Mouse (Mus musculus): ENCODE measurements around the gene Ndufs5.

Gene Ndufs5

DNA sequence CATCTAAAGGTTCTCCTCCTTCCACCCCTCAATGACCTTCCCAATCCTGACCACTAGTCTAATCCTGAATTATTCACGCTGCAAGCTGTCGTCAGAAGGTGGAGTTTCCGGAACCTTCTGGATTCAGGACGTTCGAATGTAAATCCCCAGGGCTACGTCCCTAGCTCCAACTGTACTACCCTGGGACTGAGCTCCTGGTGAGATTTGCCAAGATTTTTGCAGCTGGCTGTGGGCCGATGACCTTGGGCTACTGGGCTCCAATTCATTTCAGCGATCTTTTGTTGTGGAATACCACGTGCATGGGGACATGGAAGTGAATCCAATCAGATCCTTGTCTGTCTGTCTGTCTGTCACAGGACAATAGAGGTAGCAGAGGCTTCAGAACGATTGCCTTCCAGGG lies 27.7 kb downstream of the Ndufs5 start:
- intact Hi-C loops (cut with DNase I), result no loop called here

- intact Hi-C loops (cut with DNase I), result no loop called here
Measured at GRCm38 (mm10) chr4:123687025-123687781, 30.8 kb downstream of the Ndufs5 start.

- intact Hi-C loops (cut with DNase I), result no loop called here
Measured at GRCm38 (mm10) chr4:123686368-123687024, 31.5 kb downstream of the Ndufs5 start.

GRCm38 (mm10) chr4:123685506-123686242 lies 32.3 kb downstream of the Ndufs5 start:
- intact Hi-C loops (cut with DNase I), result no loop called here

GRCm38 (mm10) chr4:123685046-123685445 lies 33.0 kb downstream of the Ndufs5 start:
- intact Hi-C loops (cut with DNase I), result no loop called here

- intact Hi-C loops (cut with DNase I), result no loop called here
Measured at GRCm38 (mm10) chr4:123684260-123684659, 33.7 kb downstream of the Ndufs5 start, which contains the start of gene Macf1. Gene Macf1 (minus strand): TSS chr4:123684360.

DNA sequence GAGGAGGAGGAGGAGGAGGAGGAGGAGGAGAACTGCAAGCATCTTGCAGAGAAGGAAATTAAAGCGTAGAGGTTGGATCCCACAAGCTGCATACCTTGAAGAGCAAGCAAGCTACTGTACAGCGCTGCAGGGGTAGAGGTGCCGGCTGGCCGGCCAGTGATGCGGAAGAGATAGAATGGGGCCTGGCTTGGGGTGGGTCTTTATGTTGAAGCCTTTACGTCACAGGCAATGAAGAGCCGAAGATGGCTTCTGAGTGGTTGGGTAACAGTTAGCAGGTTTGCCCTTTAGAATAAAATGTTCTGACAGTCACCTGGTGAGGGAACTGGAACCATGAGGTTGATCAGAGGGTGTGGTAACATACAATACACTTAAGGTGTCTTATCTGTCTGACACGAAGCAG lies 35.7 kb downstream of the Ndufs5 start:
- intact Hi-C loops (cut with DNase I), result no loop called here

DNA sequence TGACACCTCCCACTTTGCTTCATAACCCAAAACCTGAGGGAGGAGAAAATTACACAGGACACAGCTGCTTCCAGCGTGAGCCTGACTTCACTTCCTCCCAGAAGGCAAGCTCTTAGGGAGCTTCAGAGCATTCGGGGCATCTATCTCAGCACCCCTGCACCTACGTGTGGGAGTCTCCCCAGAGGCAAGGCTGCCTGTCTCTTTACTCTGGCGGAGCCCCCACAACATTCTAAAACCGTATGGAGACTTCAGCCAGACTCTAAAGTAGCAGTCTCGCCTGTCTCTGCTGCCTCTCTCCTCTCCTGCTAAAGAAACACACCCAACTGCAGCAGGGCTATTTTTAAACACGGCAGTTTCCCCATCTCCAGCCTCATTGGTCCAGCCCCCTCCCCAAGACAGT lies 37.0 kb downstream of the Ndufs5 start:
- intact Hi-C loops (cut with DNase I), result no loop called here

- intact Hi-C loops (cut with DNase I), result no loop called here
Measured at GRCm38 (mm10) chr4:123677060-123677804, 40.8 kb downstream of the Ndufs5 start.

DNA sequence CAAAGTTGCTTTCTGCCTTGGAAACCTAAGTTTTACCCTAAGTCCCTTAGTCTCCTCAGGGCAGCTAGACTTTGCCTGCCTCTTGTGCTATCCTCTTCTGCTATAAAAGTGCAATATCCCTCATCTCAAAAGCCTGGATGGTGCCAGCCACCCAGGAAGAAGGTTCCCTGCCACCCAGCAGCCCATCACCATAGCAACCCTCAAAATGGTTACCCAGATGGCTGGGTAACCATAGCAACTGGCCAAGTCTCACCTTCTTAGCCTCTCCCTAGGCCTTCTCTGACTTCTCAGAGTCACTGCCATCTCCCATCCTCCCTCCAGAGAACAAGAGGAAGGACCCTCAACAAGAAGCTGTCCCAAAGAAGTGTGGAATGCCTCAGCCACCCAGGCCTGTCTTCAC lies 47.4 kb downstream of the Ndufs5 start:
- intact Hi-C loops (cut with DNase I), result no loop called here

- intact Hi-C loops (cut with DNase I), result loop anchor here (5.0 kb wide), 1 partner anchor 132 kb away; no protein-coding TSS in a partner anchor
Measured at GRCm38 (mm10) chr4:123669696-123670095, 48.3 kb downstream of the Ndufs5 start.

- intact Hi-C loops (cut with DNase I), result loop anchor here (1.0 to 5.0 kb wide), 3 partner anchors 35 to 130 kb away; no protein-coding TSS in a partner anchor
Measured at GRCm38 (mm10) chr4:123667260-123667867, 50.6 kb downstream of the Ndufs5 start.

DNA sequence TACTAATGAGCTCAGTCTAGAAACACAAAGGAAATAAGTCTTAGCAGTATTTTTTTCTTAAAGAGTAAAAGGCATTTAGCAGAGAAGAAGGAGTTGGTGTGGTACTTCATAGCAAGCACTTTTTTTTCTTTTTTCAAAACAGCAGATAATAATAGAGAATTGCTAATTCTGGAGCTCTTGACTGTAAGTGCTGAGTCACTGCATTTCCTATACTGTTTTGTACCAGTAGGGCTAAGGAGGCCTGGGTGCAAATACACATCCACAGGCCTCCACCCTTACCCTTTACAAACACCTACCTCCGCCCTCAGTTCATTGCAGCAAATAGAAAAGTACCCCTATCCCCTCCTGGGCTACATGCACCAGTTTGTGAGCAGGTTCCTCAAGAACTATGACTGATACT lies 51.5 kb downstream of the Ndufs5 start:
- intact Hi-C loops (cut with DNase I), result loop anchor here (2.0 to 5.0 kb wide), 2 partner anchors 34 to 129 kb away; no protein-coding TSS in a partner anchor

DNA sequence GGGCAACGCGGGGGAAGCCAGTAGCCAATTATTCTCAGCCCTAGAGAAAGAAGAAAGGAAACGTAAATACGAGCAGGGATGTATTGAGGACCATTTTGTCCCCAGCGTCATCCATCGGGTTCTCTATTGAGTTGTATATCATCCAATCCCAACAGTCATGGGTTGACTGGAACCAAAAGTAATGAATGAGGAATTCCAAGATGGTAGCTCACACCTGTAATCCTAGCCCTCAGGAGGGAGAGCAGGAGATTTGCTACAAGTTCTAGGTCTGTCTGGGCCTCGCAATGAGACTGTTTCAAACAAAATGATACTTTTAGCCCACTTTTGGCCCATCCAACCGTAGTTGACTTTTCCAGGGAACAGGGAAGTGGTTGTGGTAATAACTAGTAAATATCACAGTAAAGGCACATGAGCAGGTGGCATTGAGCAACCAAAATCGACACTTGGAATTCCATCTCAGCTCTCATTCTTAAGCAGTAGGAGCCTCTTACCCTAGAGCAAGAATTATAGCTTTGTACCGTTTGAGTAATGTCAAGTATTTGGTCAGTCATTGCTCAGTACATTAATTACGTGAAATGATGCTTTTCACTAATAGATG lies 52.2 kb downstream of the Ndufs5 start:
- intact Hi-C loops (cut with DNase I), result loop anchor here (2.0 to 5.0 kb wide), 2 partner anchors 33 to 128 kb away; no protein-coding TSS in a partner anchor

DNA sequence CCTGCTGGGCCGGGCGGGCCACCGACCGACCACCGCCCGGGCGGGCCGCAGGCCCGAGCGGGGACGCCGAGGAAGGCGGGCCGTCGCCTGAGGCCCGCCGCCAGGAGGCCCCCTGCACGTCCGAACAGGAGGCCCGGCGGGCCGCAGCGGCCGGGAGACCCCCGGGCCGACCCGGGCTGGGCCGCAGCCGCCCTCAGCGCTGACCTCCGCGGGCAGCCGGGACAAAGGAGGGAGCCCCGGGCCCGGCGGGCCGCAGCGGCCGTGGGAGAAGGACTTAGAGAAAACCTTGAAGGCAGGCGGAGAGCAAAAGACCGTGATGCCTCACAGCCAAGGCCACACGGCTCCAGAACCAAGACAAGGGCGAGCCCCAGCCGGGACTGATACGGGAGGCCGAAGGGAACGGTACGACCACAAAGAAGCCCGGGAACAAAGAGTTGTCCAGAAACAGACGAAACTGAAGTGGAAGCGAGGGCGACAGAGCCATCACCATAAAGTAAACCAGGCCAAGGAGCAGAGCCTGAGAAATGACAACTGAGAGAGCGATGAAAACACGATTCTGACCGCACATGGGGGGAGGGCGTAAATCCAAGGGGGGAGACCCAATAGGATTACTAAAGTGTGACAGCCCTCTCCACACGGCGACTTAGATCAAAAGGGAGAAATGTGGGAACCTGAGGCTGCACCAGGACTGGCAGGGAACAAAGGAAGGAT lies 52.9 kb downstream of the Ndufs5 start:
- intact Hi-C loops (cut with DNase I), result loop anchor here (5.0 kb wide), 1 partner anchor 128 kb away; no protein-coding TSS in a partner anchor

DNA sequence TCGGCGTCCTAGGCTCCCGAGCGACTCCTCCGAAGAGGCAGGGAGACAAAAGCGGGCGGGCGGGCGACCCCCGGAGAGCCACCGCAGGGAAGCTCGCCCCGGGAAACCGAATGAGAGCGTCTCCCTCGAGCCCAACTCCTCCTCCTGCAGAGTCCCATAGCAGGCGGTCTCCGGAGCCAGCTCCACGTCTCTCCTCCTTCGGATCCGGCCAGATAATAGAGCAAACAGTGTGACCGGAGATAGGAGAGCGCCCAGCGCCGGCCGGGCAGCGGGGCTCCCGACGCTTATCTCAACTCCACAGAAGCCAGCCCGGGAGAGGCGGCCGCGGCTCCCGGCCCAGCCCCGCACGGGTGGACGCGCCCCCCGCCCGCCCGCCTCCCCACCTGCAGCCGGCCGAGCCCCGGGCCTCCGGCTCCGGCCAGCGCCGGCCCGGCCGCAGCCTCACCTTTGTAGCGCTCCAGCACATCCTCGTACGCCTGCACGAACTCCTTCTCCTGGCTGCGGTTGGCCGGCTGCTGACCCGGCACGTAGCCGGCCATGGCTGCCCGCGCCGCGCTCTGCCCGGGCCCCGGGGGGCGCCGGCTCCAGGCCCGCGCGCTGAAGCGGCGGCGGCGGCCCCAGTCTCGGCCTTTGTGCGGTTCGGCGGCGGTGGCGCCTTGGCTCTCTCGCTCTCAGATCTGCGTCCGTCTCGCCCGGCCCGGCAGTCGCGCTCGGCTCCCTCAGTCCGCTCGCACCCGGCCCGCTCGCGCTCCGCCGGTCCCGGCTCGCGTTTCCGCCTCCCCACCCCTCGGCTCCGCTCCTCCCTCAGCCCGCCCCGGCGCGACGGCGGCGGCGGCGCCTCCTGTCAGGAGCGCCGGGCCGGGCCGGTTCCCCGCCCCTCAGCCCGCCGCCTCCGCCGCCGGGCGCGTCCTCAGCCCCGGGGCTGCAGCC lies 53.7 kb downstream of the Ndufs5 start:
- intact Hi-C loops (cut with DNase I), result no loop called here

DNA sequence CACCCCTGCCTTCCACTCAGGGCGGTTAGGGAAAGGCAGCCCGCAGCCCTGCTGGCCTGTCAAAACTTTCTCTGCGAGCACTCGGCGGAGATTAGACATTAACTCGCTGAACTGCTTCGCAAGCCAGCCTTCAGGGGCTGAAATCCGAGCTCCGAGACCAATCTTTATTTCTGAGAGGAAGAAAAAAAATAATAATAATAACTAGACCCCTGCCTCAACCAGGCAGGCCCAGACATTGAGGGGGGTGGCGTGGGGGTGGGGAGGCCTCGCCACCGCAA lies 54.4 kb downstream of the Ndufs5 start:
- intact Hi-C loops (cut with DNase I), result no loop called here

DNA sequence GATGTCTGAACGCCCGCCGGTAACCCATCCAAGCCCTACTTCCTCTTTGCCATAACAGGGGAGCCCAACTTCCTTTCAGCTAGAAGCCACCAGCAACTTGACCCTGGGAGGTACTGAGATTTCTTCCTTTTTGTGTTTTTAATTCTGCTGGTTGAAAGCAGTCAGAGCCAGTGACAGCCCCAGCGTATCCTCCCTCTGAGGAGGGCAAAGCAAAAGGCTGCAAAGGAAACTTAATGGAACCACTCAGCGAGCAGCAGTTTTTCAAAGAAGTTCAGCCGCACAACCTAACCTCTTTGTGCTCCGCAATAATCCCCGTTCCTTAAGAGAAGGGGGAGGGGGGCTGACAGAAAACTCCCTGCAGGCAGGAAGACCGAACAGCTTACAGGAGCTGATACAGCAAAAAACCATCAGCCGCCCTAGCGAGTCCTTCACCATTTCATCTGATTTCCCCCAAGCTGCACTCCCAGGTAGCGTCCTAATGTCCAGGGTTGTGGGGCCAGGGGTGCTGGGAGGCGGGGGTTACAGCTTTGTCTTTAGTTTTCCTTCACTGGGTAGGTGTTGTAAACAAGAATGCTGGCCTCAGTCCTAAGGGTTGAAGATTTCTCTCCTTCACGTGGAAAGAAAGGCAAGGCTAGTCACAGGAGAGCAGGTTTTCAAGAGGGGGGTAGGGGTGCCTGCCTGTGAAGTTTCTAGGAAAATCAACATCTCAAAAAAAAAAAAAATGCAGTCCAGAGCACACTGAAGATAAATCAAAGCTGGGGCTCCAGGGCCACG lies 54.9 kb downstream of the Ndufs5 start:
- intact Hi-C loops (cut with DNase I), result no loop called here

All from adrenal gland (tissue).